18 mouse cellular contexts compared by ENCODE assay signal in the genomic region with DNA sequence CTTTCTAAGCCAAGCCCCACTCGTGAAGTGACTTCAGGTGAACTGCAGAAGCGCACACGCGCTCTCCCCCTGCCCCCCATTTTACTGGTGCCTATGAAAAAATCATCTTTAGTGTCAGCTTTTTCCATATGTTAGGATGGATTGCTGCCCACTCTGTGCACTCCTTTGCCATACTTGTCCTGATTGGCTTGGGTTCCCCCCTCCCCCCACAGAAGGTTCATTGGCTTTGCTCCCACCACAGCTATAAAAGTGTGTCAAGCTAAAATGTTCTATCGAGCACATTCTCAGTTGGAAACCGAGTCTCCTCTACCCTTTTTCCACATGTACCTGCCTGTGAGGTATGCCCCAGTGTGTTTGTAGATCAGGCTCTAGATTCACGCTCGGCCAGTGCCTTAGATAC. TPM values are rescaled to one million over a fixed set of nuclear protein-coding genes. Genes with fewer than 3 reads are reported as not detected.
DNase-seq lines count a peak whose midpoint lies in the region; ATAC-seq and TF ChIP-seq lines count a peak whose summit lies in the region.
"Had no signal": no experiment of that assay in that cellular context is flagged by ENCODE, and none has a peak within 500 bp of the region (broad histone marks: within the 10 kb centered on the region; RNA-seq: fewer than 3 reads in every experiment).

No protein-coding gene starts in this region.

- no peak for TF ChIP-seq EP300 in liver, postnatal 0 days (IDR thresholded peaks at IDR 0.05; ENCODE audit: low read depth)

- no peak overlapping the region for H3K4me3 ChIP-seq in heart, embryonic 14.5 days (ENCODE audit: control insufficient read depth in 1 of 2, insufficient read depth in 1 of 2, low read depth in 1 of 2, low read length in 2 of 2)
- no peak overlapping the region for H3K4me3 ChIP-seq in liver, postnatal 0 days (ENCODE audit: low read depth, low read length)
- no peak overlapping the region for H3K4me3 ChIP-seq in liver, embryonic 11.5 days (ENCODE audit: low read depth, low read length)
- no peak overlapping the region for H3K4me3 ChIP-seq in stomach, embryonic 16.5 days (replicated peaks; ENCODE audit: low read length)
- H3K4me3 ChIP-seq: embryonic facial prominence, embryonic 12.5 days; forebrain, embryonic 12.5 days; hindbrain, embryonic 13.5 days; myocyte had no signal

- intact Hi-C loops in heart, postnatal 25 days (cut with DNase I), result no loop called here

- peak overlapping the region; percentile 42 for H3K4me2 ChIP-seq in heart, embryonic 14.5 days (ENCODE audit: low read length)
- H3K4me2 ChIP-seq in liver, postnatal 0 days (ENCODE audit: low read depth, low read length), result no peak overlapping the region
- no peak overlapping the region for H3K4me2 ChIP-seq in liver, embryonic 11.5 days
- peak overlapping the region; percentile 23; the same call in 1 of the 2 replicates for H3K4me2 ChIP-seq in stomach, embryonic 16.5 days (ENCODE audit: low read depth, low read length)
- H3K4me2 ChIP-seq: embryonic facial prominence, embryonic 12.5 days; forebrain, embryonic 12.5 days; hindbrain, embryonic 13.5 days; midbrain, embryonic 11.5 days had no signal

- ATAC-seq in heart, embryonic 14.5 days (ENCODE audit: insufficient number of reproducible peaks, insufficient read depth, low FRiP score, low read depth), result no peak
- peak; percentile 7; the same call in 1 of the 2 replicates for ATAC-seq in liver, postnatal 0 days
- ATAC-seq in liver, embryonic 11.5 days (replicated peaks; ENCODE audit: low FRiP score), result no peak
- ATAC-seq in stomach, embryonic 16.5 days (ENCODE audit: insufficient read depth, low FRiP score), result no peak

- H3K9ac ChIP-seq in heart, embryonic 14.5 days (ENCODE audit: low read length), result peak overlapping the region; percentile 50
- no peak overlapping the region for H3K9ac ChIP-seq in liver, postnatal 0 days (replicated peaks)
- H3K9ac ChIP-seq in liver, embryonic 11.5 days (ENCODE audit: low read depth, low read length), result no peak overlapping the region
- H3K9ac ChIP-seq in stomach, embryonic 16.5 days (ENCODE audit: low read length), result 0 out of 2 replicates have a peak overlapping the region, but pooled peaks have one; percentile 5
- H3K9ac ChIP-seq: embryonic facial prominence, embryonic 12.5 days; forebrain, embryonic 12.5 days; hindbrain, embryonic 13.5 days had no signal

- no peak for TF ChIP-seq CTCF in liver, postnatal 0 days (IDR thresholded peaks at IDR 0.05; ENCODE audit: low read depth)

- H3K9me3 ChIP-seq in heart, embryonic 14.5 days (ENCODE audit: control insufficient read depth, low read length), result no peaks in the 10 kb centered on the region
- no peaks in the 10 kb centered on the region for H3K9me3 ChIP-seq in liver, postnatal 0 days (ENCODE audit: low read length)
- H3K9me3 ChIP-seq in liver, embryonic 11.5 days (ENCODE audit: control insufficient read depth, low read length), result no peaks in the 10 kb centered on the region
- no peaks in the 10 kb centered on the region for H3K9me3 ChIP-seq in stomach, embryonic 16.5 days (replicated peaks; ENCODE audit: control insufficient read depth, low read length)
- H3K9me3 ChIP-seq: embryonic facial prominence, embryonic 12.5 days; forebrain, embryonic 12.5 days; hindbrain, embryonic 13.5 days had no signal

- H3K27ac ChIP-seq in heart, embryonic 14.5 days (replicated peaks in 1 of 2; ENCODE audit: control insufficient read depth in 1 of 2, insufficient read depth in 1 of 2, low read depth in 2 of 2, low read length in 2 of 2), result peak overlapping the region; percentile 69 to 86
- peak overlapping the region; percentile 72 for H3K27ac ChIP-seq in liver, postnatal 0 days (ENCODE audit: low read depth)
- H3K27ac ChIP-seq in liver, embryonic 11.5 days (ENCODE audit: low read depth, low read length), result no peak overlapping the region
- H3K27ac ChIP-seq in stomach, embryonic 16.5 days (ENCODE audit: low read length), result peak overlapping the region; percentile 82
- H3K27ac ChIP-seq: forebrain, embryonic 12.5 days; hindbrain, embryonic 13.5 days had no signal

- no peaks in the 10 kb centered on the region for H3K27me3 ChIP-seq in heart, embryonic 14.5 days (ENCODE audit: control insufficient read depth, insufficient read depth, low read length)
- H3K27me3 ChIP-seq in liver, postnatal 0 days (ENCODE audit: insufficient read depth, low read length), result no peaks in the 10 kb centered on the region
- no peaks in the 10 kb centered on the region for H3K27me3 ChIP-seq in liver, embryonic 11.5 days (replicated peaks; ENCODE audit: control insufficient read depth, insufficient read depth, low read length)
- H3K27me3 ChIP-seq in stomach, embryonic 16.5 days (ENCODE audit: control insufficient read depth, insufficient read depth, low read length), result no peaks in the 10 kb centered on the region
- H3K27me3 ChIP-seq: embryonic facial prominence, embryonic 12.5 days; forebrain, embryonic 12.5 days; hindbrain, embryonic 13.5 days had no signal

- WGBS in heart, embryonic 14.5 days, result 83% methylated on average over 8 of the region's 8 CpGs
- WGBS in liver, postnatal 0 days (ENCODE audit: insufficient replicate concordance), result 83% methylated on average over 8 of the region's 8 CpGs
- 87% methylated on average over 8 of the region's 8 CpGs for WGBS in liver, embryonic 11.5 days
- 69% methylated on average over 8 of the region's 8 CpGs for WGBS in stomach, embryonic 16.5 days

- DNase-seq in cerebellum, postnatal 10 days, result peak; percentile 63 to 65
- no peak for DNase-seq in cerebellum, adult 11-12 months
- no peak for DNase-seq in heart, postnatal 25 days (ENCODE audit: low spot score)
- peak; percentile 13 for DNase-seq in liver, postnatal 0 days
- DNase-seq in liver, embryonic 11.5 days (ENCODE audit: low spot score), result no peak
- no peak for DNase-seq in lung, adult 18-20 months
- DNase-seq: adrenal gland, postnatal 10 days; cerebellum, adult 11 months; gastrocnemius, postnatal 10 days; kidney, postnatal 10 days; right cerebral cortex, postnatal 14 days had no signal

- H3K36me3 ChIP-seq in heart, embryonic 14.5 days (ENCODE audit: control insufficient read depth, insufficient read depth, low read length), result peaks cover 63% of the 10 kb centered on the region
- peaks cover 15% of the 10 kb centered on the region for H3K36me3 ChIP-seq in liver, postnatal 0 days (replicated peaks; ENCODE audit: insufficient read depth, low read length)
- peaks cover 9% of the 10 kb centered on the region; the same call in 1 of the 2 replicates for H3K36me3 ChIP-seq in liver, embryonic 11.5 days (ENCODE audit: control insufficient read depth, insufficient read depth, low read length)
- 0 out of 2 replicates have a peak, but pooled peaks cover 3% of the 10 kb centered on the region for H3K36me3 ChIP-seq in stomach, embryonic 16.5 days (ENCODE audit: control insufficient read depth, insufficient read depth, low read length)

- peaks cover 25 to 46% of the 10 kb centered on the region in 2 experiments for H3K4me1 ChIP-seq in heart, embryonic 14.5 days (ENCODE audit: control insufficient read depth in 2 of 2, insufficient read depth in 2 of 2, low read length in 2 of 2)
- H3K4me1 ChIP-seq in liver, postnatal 0 days (ENCODE audit: insufficient read depth), result peaks cover 6% of the 10 kb centered on the region; the same call in 1 of the 2 replicates
- no peaks in the 10 kb centered on the region for H3K4me1 ChIP-seq in liver, embryonic 11.5 days (replicated peaks; ENCODE audit: control insufficient read depth, insufficient read depth, low read length)
- peaks cover 39% of the 10 kb centered on the region for H3K4me1 ChIP-seq in stomach, embryonic 16.5 days (ENCODE audit: control insufficient read depth, insufficient read depth, low read length)

RNA-seq across cellular contexts. Expression of gene Elk3, which starts 59.5 kb away (rescaled TPM):
- 42.8 and 46.5 TPM in 2 replicates for polyA plus RNA-seq in heart, embryonic 14.5 days (2014; fragmentation: Nextera tagmentation; extraction: Ambion mirVana)
- 10 to 100 TPM; 45.1 to 48.7 TPM for total RNA-seq in heart, postnatal 25 days (2021)
- 6.2 and 7.9 TPM in 2 replicates for polyA plus RNA-seq in liver, postnatal 0 days (2015; fragmentation: Nextera tagmentation; extraction: Ambion mirVana)
- polyA plus RNA-seq in liver, embryonic 11.5 days (2014; fragmentation: Nextera tagmentation; extraction: Ambion mirVana), result 15.9 and 17.6 TPM in 2 replicates
- 19.1 and 23.6 TPM in 2 replicates for polyA plus RNA-seq in stomach, embryonic 16.5 days (2015; fragmentation: Nextera tagmentation; extraction: Ambion mirVana)

Comparison
In these comparisons a context has a peak if more than half of its experiments do, and no peak if none do; other contexts are left out.
1. DNase-seq: peak in cerebellum, postnatal 10 days (2 of 2) and liver, postnatal 0 days (single experiment); none in cerebellum, adult 11-12 months (single experiment), heart, postnatal 25 days (single experiment), liver, embryonic 11.5 days (single experiment) and lung, adult 18-20 months (0 of 2).
2. H3K4me2 ChIP-seq: peak in heart, embryonic 14.5 days (single experiment) and stomach, embryonic 16.5 days (single experiment); none in liver, postnatal 0 days (single experiment) and liver, embryonic 11.5 days (single experiment).
3. H3K9ac ChIP-seq: peak in heart, embryonic 14.5 days (single experiment) and stomach, embryonic 16.5 days (single experiment); none in liver, postnatal 0 days (single experiment) and liver, embryonic 11.5 days (single experiment).